26 mouse cellular contexts compared by ENCODE assay signal in the genomic region with DNA sequence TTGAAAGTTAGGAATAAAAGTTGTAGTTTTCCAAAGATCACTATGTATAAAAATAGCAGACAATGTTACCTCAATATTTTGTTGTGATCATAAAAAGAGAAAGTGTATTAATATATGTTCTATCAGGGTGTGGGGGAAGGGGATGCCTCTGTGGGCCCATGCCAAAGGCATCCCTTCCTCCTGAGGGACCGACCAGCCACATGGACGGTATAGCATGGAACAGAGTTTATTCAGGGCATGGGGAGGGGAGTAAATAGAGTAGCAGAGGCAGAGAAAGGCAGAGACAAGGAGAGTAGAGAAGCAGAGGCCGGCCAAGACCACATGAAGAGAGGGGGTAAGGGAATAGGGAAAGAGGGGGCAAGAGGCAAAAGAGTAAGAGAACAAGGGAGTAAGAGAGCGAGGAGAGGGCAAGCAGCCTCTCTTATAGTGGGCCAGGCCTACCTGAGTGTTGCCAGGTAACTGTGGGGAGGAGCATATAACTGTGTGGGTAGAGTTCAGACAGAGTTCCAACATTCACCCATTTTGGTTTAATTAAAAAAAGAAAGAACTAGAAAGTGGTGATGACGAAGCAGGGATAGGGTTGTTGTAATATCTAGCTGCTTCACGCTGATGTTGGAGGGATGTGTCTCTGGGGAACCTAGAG.
DNase-seq lines count a peak whose midpoint lies in the region; ATAC-seq lines count a peak whose summit lies in the region.
"Had no signal": no experiment of that assay in that cellular context is flagged by ENCODE, and none has a peak within 500 bp of the region (broad histone marks: within the 10 kb centered on the region; RNA-seq: fewer than 3 reads in every experiment).

No protein-coding gene starts in this region.

- no peak for DNase-seq in embryonic facial prominence, embryonic 10.5 days (ENCODE audit: low spot score)
- DNase-seq in hindbrain, embryonic 14.5 days (ENCODE audit: low spot score): no peak
- DNase-seq in frontal cortex, postnatal 25 days (ENCODE audit: low spot score in 2 of 2): no peak
- DNase-seq: adrenal gland, postnatal 14 days; cerebellum, adult 2 months; cerebellum, postnatal 36 days; gastrocnemius, postnatal 25 days; heart, postnatal 4 days; kidney, adult 8-10 months; kidney, postnatal 10 days; liver, embryonic 13.5 days; lung, postnatal 36 days; right cerebral cortex, adult 18-20 months; right cerebral cortex, postnatal 4 days; thymus, adult 18-20 months; thymus, postnatal 36 days had no signal

- ATAC-seq in embryonic facial prominence, embryonic 12.5 days (ENCODE audit: insufficient number of reproducible peaks, insufficient read depth, low FRiP score, low TSS enrichment): 0 out of 2 replicates have a peak, but pooled peaks have one; percentile 52
- 0 out of 2 replicates have a peak, but pooled peaks have one; percentile 56 for ATAC-seq in hindbrain, embryonic 12.5 days (ENCODE audit: low FRiP score)
- no peak for ATAC-seq in hindbrain, embryonic 14.5 days (ENCODE audit: low FRiP score)
- peak; percentile 68; the same call in 1 of the 2 replicates for ATAC-seq in hindbrain, embryonic 16.5 days
- ATAC-seq in midbrain, embryonic 16.5 days: peak; percentile 78; the same call in 1 of the 2 replicates
- ATAC-seq: intestine, embryonic 15.5 days had no signal

- H3K36me3 ChIP-seq in embryonic facial prominence, embryonic 12.5 days: no peaks in the 10 kb centered on the region
- H3K36me3 ChIP-seq in embryonic facial prominence, embryonic 10.5 days (replicated peaks): no peaks in the 10 kb centered on the region
- H3K36me3 ChIP-seq in hindbrain, embryonic 12.5 days: no peaks in the 10 kb centered on the region
- no peaks in the 10 kb centered on the region for H3K36me3 ChIP-seq in hindbrain, embryonic 14.5 days (replicated peaks; ENCODE audit: control insufficient read depth, insufficient read depth)
- no peaks in the 10 kb centered on the region for H3K36me3 ChIP-seq in hindbrain, embryonic 16.5 days (ENCODE audit: control insufficient read depth, insufficient read depth, low read length)
- H3K36me3 ChIP-seq in midbrain, embryonic 16.5 days (ENCODE audit: control insufficient read depth, insufficient read depth, low read length): no peaks in the 10 kb centered on the region
- H3K36me3 ChIP-seq: embryonic facial prominence, embryonic 15.5 days; intestine, embryonic 15.5 days; liver, embryonic 13.5 days; lung, embryonic 15.5 days; neural tube, embryonic 12.5 days had no signal

- H3K4me2 ChIP-seq in embryonic facial prominence, embryonic 12.5 days (replicated peaks): no peak overlapping the region
- no peak overlapping the region for H3K4me2 ChIP-seq in hindbrain, embryonic 12.5 days (replicated peaks)
- H3K4me2 ChIP-seq in hindbrain, embryonic 14.5 days (replicated peaks): no peak overlapping the region
- H3K4me2 ChIP-seq in hindbrain, embryonic 16.5 days (ENCODE audit: low read length): no peak overlapping the region
- H3K4me2 ChIP-seq in midbrain, embryonic 16.5 days (ENCODE audit: low read length): no peak overlapping the region
- H3K4me2 ChIP-seq: embryonic facial prominence, embryonic 15.5 days; intestine, embryonic 15.5 days; liver, embryonic 13.5 days; lung, embryonic 15.5 days; neural tube, embryonic 12.5 days had no signal

- no peaks in the 10 kb centered on the region for H3K27me3 ChIP-seq in embryonic facial prominence, embryonic 12.5 days
- no peaks in the 10 kb centered on the region for H3K27me3 ChIP-seq in embryonic facial prominence, embryonic 10.5 days (replicated peaks; ENCODE audit: low read depth, poor library complexity, severe bottlenecking)
- no peaks in the 10 kb centered on the region; the same call in 1 of the 2 replicates for H3K27me3 ChIP-seq in hindbrain, embryonic 12.5 days
- H3K27me3 ChIP-seq in hindbrain, embryonic 14.5 days (ENCODE audit: control insufficient read depth, insufficient read depth, low read length): no peaks in the 10 kb centered on the region
- no peaks in the 10 kb centered on the region for H3K27me3 ChIP-seq in hindbrain, embryonic 16.5 days (replicated peaks; ENCODE audit: control insufficient read depth, insufficient read depth, low read length)
- no peaks in the 10 kb centered on the region for H3K27me3 ChIP-seq in midbrain, embryonic 16.5 days (ENCODE audit: control insufficient read depth, insufficient read depth, low read depth, low read length)
- H3K27me3 ChIP-seq: embryonic facial prominence, embryonic 15.5 days; intestine, embryonic 15.5 days; liver, embryonic 13.5 days; lung, embryonic 15.5 days; megakaryocyte, embryonic 14.5 days; neural tube, embryonic 12.5 days had no signal

- H3K27ac ChIP-seq in embryonic facial prominence, embryonic 12.5 days: no peak overlapping the region
- no peak overlapping the region for H3K27ac ChIP-seq in embryonic facial prominence, embryonic 10.5 days (replicated peaks)
- no peak overlapping the region for H3K27ac ChIP-seq in hindbrain, embryonic 12.5 days
- H3K27ac ChIP-seq in hindbrain, embryonic 14.5 days: no peak overlapping the region
- H3K27ac ChIP-seq in hindbrain, embryonic 16.5 days (ENCODE audit: low read depth, low read length): no peak overlapping the region
- no peak overlapping the region for H3K27ac ChIP-seq in midbrain, embryonic 16.5 days (ENCODE audit: low read length)
- H3K27ac ChIP-seq: embryonic facial prominence, embryonic 15.5 days; intestine, embryonic 15.5 days; liver, embryonic 13.5 days; lung, embryonic 15.5 days; neural tube, embryonic 12.5 days had no signal

- 82% methylated on average over 6 of the region's 6 CpGs for WGBS in embryonic facial prominence, embryonic 12.5 days
- WGBS in embryonic facial prominence, embryonic 10.5 days: 81% methylated on average over 6 of the region's 6 CpGs
- WGBS in hindbrain, embryonic 12.5 days: 62% methylated on average over 6 of the region's 6 CpGs
- WGBS in hindbrain, embryonic 14.5 days: 62% methylated on average over 6 of the region's 6 CpGs
- 66% methylated on average over 6 of the region's 6 CpGs for WGBS in hindbrain, embryonic 16.5 days
- 57% methylated on average over 6 of the region's 6 CpGs for WGBS in midbrain, embryonic 16.5 days

- no peaks in the 10 kb centered on the region for H3K4me1 ChIP-seq in embryonic facial prominence, embryonic 12.5 days
- no peaks in the 10 kb centered on the region for H3K4me1 ChIP-seq in embryonic facial prominence, embryonic 10.5 days
- peaks cover 4% of the 10 kb centered on the region for H3K4me1 ChIP-seq in hindbrain, embryonic 12.5 days
- no peaks in the 10 kb centered on the region; the same call in 1 of the 2 replicates for H3K4me1 ChIP-seq in hindbrain, embryonic 14.5 days (replicated peaks; ENCODE audit: control insufficient read depth, insufficient read depth, low read length)
- H3K4me1 ChIP-seq in hindbrain, embryonic 16.5 days (ENCODE audit: control insufficient read depth, insufficient read depth, low read depth, low read length): no peaks in the 10 kb centered on the region; the same call in 1 of the 2 replicates
- peaks cover 12% of the 10 kb centered on the region for H3K4me1 ChIP-seq in midbrain, embryonic 16.5 days (ENCODE audit: control insufficient read depth, insufficient read depth, low read length)
- H3K4me1 ChIP-seq: embryonic facial prominence, embryonic 15.5 days; intestine, embryonic 15.5 days; liver, embryonic 13.5 days; lung, embryonic 15.5 days had no signal

- H3K4me3 ChIP-seq in embryonic facial prominence, embryonic 12.5 days: no peak overlapping the region
- no peak overlapping the region for H3K4me3 ChIP-seq in embryonic facial prominence, embryonic 10.5 days
- H3K4me3 ChIP-seq in hindbrain, embryonic 12.5 days: no peak overlapping the region
- no peak overlapping the region for H3K4me3 ChIP-seq in hindbrain, embryonic 14.5 days (replicated peaks; ENCODE audit: low read length)
- H3K4me3 ChIP-seq in hindbrain, embryonic 16.5 days (ENCODE audit: low read length): no peak overlapping the region
- H3K4me3 ChIP-seq in midbrain, embryonic 16.5 days (ENCODE audit: low read depth, low read length): no peak overlapping the region
- H3K4me3 ChIP-seq: embryonic facial prominence, embryonic 15.5 days; intestine, embryonic 15.5 days; left cerebral cortex, adult 2 months; liver, embryonic 13.5 days; lung, embryonic 15.5 days; megakaryocyte, embryonic 14.5 days; neural tube, embryonic 12.5 days had no signal

- no peaks in the 10 kb centered on the region for H3K9me3 ChIP-seq in embryonic facial prominence, embryonic 12.5 days
- H3K9me3 ChIP-seq in embryonic facial prominence, embryonic 10.5 days: no peaks in the 10 kb centered on the region
- H3K9me3 ChIP-seq in hindbrain, embryonic 12.5 days (replicated peaks): no peaks in the 10 kb centered on the region
- H3K9me3 ChIP-seq in hindbrain, embryonic 14.5 days (ENCODE audit: control insufficient read depth, low read length): no peaks in the 10 kb centered on the region
- H3K9me3 ChIP-seq in hindbrain, embryonic 16.5 days (ENCODE audit: control insufficient read depth, low read length): no peaks in the 10 kb centered on the region
- H3K9me3 ChIP-seq in midbrain, embryonic 16.5 days (replicated peaks; ENCODE audit: control insufficient read depth, low read length, poor library complexity, severe bottlenecking): no peaks in the 10 kb centered on the region
- H3K9me3 ChIP-seq: embryonic facial prominence, embryonic 15.5 days; intestine, embryonic 15.5 days; liver, embryonic 13.5 days; lung, embryonic 15.5 days; megakaryocyte, embryonic 14.5 days; neural tube, embryonic 12.5 days had no signal

- H3K9ac ChIP-seq in embryonic facial prominence, embryonic 12.5 days: no peak overlapping the region
- no peak overlapping the region for H3K9ac ChIP-seq in hindbrain, embryonic 12.5 days
- no peak overlapping the region for H3K9ac ChIP-seq in hindbrain, embryonic 14.5 days
- no peak overlapping the region for H3K9ac ChIP-seq in hindbrain, embryonic 16.5 days (ENCODE audit: low read depth, low read length)
- no peak overlapping the region for H3K9ac ChIP-seq in midbrain, embryonic 16.5 days (ENCODE audit: low read depth, low read length)
- H3K9ac ChIP-seq: embryonic facial prominence, embryonic 15.5 days; intestine, embryonic 15.5 days; liver, embryonic 13.5 days; lung, embryonic 15.5 days; neural tube, embryonic 12.5 days had no signal
